Mouse (Mus musculus): ENCODE results near the gene Slc12a7. TPM values are rescaled to one million over a fixed set of nuclear protein-coding genes. Genes with fewer than 3 reads are reported as not detected.

Slc12a7 gene
- polyA plus RNA-seq, 1 experiment = 144 TPM

DNA sequence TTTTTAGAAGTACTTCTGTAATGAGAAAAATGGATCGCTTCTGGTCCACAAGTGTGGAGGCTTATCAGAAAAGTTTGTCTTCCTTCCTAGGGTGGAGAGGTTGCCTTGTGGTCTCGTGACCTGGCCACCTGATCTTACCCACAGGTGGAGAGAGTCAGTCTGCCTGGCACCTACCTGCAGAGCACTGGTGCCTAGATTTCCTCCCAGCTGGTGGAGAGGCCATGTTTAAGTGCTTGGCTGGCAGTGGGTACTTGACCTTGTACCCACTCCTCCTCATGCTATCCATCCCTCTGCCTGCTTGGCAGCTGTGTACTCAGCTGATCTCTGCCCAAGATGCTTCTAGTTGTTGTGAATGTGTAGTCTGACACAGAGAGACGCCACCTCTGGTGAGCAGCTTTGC is 44.7 kb downstream of the Slc12a7 start:
- no peak overlapping the region for H3K27ac ChIP-seq (ENCODE audit: control insufficient read depth, insufficient read depth, low read length)
- no peak overlapping the region for H3K4me3 ChIP-seq (ENCODE audit: control insufficient read depth, insufficient read depth, low read length)
- TF ChIP-seq CTCF (IDR thresholded peaks at IDR 0.05; ENCODE audit: borderline replicate concordance, control insufficient read depth, extremely low read depth, insufficient read depth, low read length, poor library complexity) (no peak), POLR2A (IDR thresholded peaks at IDR 0.05; ENCODE audit: control insufficient read depth, extremely low read depth, insufficient read depth, low read length, poor library complexity) (no peak)
- H3K36me3 ChIP-seq (ENCODE audit: control insufficient read depth, insufficient read depth, low read length) = no peaks in the 10 kb centered on the region
- WGBS = 80% methylated on average over 3 of the region's 3 CpGs
- DNase-seq = no peak
- H3K4me1 ChIP-seq (replicated peaks; ENCODE audit: control insufficient read depth, insufficient read depth, low read length) = peaks cover 15% of the 10 kb centered on the region
- no peaks in the 10 kb centered on the region for H3K27me3 ChIP-seq (ENCODE audit: control insufficient read depth, insufficient read depth, low read length)

DNA sequence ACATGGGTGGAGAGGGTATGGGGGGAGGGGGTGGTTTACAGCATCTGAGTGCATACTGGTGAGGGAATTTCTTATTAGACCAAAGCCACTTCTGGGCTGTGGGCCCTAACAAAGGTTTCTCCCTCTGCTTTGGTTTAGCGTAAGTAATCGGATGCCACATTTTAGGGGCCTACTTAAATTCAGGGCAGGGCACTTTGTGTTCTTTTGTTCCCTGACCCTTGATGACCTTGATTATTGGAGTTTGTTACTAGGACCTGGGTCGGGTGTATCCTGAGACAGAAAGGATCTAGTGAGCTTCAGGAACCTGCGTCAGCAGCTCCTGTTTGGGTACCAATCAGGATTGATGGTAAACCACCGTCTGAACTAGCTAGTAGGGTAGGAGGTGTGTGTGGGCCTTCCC is 49.6 kb downstream of the Slc12a7 start:
- peaks cover 2% of the 10 kb centered on the region; the same call in 1 of the 2 replicates for H3K4me1 ChIP-seq (replicated peaks; ENCODE audit: control insufficient read depth, insufficient read depth, low read length)
- TF ChIP-seq CTCF (IDR thresholded peaks at IDR 0.05; ENCODE audit: borderline replicate concordance, control insufficient read depth, extremely low read depth, insufficient read depth, low read length, poor library complexity) (no peak), POLR2A (IDR thresholded peaks at IDR 0.05; ENCODE audit: control insufficient read depth, extremely low read depth, insufficient read depth, low read length, poor library complexity) (no peak)
- H3K4me3 ChIP-seq (ENCODE audit: control insufficient read depth, insufficient read depth, low read length) = no peak overlapping the region
- H3K27ac ChIP-seq (ENCODE audit: control insufficient read depth, insufficient read depth, low read length) = no peak overlapping the region
- peaks cover 19% of the 10 kb centered on the region for H3K36me3 ChIP-seq (ENCODE audit: control insufficient read depth, insufficient read depth, low read length)
- no peaks in the 10 kb centered on the region for H3K27me3 ChIP-seq (ENCODE audit: control insufficient read depth, insufficient read depth, low read length)
- DNase-seq = no peak
- WGBS = 93% methylated on average over 5 of the region's 5 CpGs

DNA sequence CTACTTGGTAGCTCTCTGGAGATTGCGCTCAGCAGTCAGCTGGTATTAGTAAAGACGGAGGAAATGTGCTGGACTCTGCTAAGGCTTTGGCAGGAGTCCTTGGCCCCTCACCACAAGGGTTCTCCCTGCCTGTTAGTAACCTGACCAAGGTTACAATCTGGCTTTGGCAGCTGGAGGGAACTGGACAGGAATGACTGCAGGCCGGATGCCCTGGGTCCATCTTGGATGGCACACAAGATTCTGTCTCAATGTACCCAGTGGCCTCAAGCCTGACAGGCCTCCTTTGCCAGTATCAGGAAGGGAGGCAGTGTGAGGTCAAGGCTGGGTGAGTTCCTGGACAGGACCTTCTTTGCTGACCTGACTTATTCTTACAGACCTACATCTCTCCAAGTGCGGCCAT is 59.3 kb downstream of the Slc12a7 start:
- Histone ChIP-seq H3K27ac (ENCODE audit: control insufficient read depth, insufficient read depth, low read length) (no peak overlapping the region), H3K4me1 (replicated peaks; ENCODE audit: control insufficient read depth, insufficient read depth, low read length) (no peaks in the 10 kb centered on the region), H3K27me3 (ENCODE audit: control insufficient read depth, insufficient read depth, low read length) (no peaks in the 10 kb centered on the region), H3K36me3 (ENCODE audit: control insufficient read depth, insufficient read depth, low read length) (peaks cover 62% of the 10 kb centered on the region), H3K4me3 (ENCODE audit: control insufficient read depth, insufficient read depth, low read length) (no peak overlapping the region)
- WGBS = 97% methylated on average over 4 of the region's 4 CpGs
- no peak for TF ChIP-seq POLR2A (IDR thresholded peaks at IDR 0.05; ENCODE audit: control insufficient read depth, extremely low read depth, insufficient read depth, low read length, poor library complexity)
- TF ChIP-seq CTCF (IDR thresholded peaks at IDR 0.05; ENCODE audit: borderline replicate concordance, control insufficient read depth, extremely low read depth, insufficient read depth, low read length, poor library complexity) = no peak
- DNase-seq = no peak

DNA sequence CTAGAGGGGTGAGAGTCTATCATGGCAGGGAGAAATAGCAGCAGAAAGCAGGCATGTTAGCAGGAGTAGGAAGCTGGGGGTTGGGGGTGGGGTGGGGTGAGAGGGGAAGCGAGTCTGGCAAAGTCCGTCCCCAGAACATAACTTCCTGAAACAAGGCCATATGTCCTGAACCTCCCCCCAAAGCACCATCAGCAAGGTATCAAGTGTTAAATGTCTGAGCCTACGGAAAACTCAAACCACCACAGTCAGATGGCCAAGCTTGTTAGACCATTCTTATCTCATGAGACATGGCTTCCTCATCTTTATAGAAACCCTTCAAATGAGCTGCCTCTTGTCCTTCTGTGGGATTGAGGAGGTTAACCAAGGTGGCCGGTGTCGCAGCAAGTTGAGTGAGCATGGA is 60.3 kb downstream of the Slc12a7 start:
- H3K4me3 ChIP-seq (ENCODE audit: control insufficient read depth, insufficient read depth, low read length) = no peak overlapping the region
- 96% methylated on average over 5 of the region's 5 CpGs for WGBS
- no peak overlapping the region for H3K27ac ChIP-seq (ENCODE audit: control insufficient read depth, insufficient read depth, low read length)
- H3K36me3 ChIP-seq (ENCODE audit: control insufficient read depth, insufficient read depth, low read length) = peaks cover 70% of the 10 kb centered on the region
- no peak for DNase-seq
- H3K4me1 ChIP-seq (replicated peaks; ENCODE audit: control insufficient read depth, insufficient read depth, low read length) = no peaks in the 10 kb centered on the region
- TF ChIP-seq CTCF (IDR thresholded peaks at IDR 0.05; ENCODE audit: borderline replicate concordance, control insufficient read depth, extremely low read depth, insufficient read depth, low read length, poor library complexity) (no peak), POLR2A (IDR thresholded peaks at IDR 0.05; ENCODE audit: control insufficient read depth, extremely low read depth, insufficient read depth, low read length, poor library complexity) (no peak)
- no peaks in the 10 kb centered on the region for H3K27me3 ChIP-seq (ENCODE audit: control insufficient read depth, insufficient read depth, low read length)

DNA sequence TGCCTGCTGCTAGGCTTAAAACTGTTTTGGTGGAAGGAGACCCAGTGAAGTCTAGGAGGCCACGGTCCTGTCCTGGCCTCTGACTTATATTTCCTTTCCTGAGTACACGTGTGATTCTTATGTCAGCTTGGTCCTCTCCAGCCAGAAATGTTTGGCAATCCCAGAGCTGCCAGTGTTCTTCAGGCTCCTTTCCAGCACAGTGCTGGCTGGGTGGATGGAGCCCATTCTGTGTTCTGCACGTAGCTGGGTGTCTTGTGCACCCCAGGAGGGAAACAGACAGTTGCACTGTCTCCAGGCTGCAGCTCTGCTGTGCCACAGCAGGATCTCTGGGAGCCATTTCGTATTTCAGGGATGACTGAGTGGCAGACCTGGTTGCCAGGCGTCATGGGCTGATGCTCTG is 66.2 kb downstream of the Slc12a7 start:
- DNase-seq = no peak
- 96% methylated on average over 5 of the region's 5 CpGs for WGBS

DNA sequence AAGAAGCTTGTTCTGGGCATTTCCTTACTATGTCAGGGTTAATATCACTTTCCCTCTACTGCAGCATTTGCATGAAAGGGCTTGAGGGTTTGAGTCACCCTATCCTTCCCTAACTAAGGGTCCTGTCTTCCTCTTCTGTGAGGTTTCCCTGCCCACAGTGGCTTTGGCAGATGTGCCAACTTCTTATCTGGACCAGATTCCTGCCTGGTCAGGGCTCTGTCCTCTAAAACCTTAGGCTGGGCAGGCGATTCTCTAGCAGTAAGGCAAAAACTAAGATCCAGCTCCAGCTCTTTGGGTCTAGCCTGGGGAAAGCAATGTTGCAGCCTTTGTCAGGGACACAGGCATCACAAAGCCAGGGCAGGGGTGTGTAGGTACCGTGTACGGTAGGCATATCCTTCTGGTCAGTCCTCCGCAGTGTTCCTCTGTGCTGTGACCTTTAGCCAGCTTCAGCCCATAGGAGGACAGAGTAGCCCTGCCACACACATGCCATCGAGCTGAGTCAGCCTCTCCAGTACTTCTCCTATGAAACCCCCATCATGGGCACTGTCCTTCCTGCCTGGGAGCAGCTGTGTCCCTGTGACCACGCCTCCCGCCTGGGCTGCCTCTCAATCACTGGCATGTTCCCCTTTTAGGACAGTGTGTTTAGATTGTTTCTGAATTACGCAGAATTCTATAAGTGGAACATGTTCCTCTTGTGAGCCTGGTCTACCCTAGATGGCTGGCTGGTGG is 70.7 kb downstream of the Slc12a7 start:
- Histone ChIP-seq H3K4me1 (replicated peaks; ENCODE audit: control insufficient read depth, insufficient read depth, low read length) (no peaks in the 10 kb centered on the region), H3K4me3 (ENCODE audit: control insufficient read depth, insufficient read depth, low read length) (no peak overlapping the region), H3K27ac (ENCODE audit: control insufficient read depth, insufficient read depth, low read length) (no peak overlapping the region), H3K27me3 (ENCODE audit: control insufficient read depth, insufficient read depth, low read length) (no peaks in the 10 kb centered on the region), H3K36me3 (ENCODE audit: control insufficient read depth, insufficient read depth, low read length) (peaks cover 40% of the 10 kb centered on the region)
- no peak for TF ChIP-seq POLR2A (IDR thresholded peaks at IDR 0.05; ENCODE audit: control insufficient read depth, extremely low read depth, insufficient read depth, low read length, poor library complexity)
- TF ChIP-seq CTCF (IDR thresholded peaks at IDR 0.05; ENCODE audit: borderline replicate concordance, control insufficient read depth, extremely low read depth, insufficient read depth, low read length, poor library complexity) = no peak
- WGBS = 65% methylated on average over 8 of the region's 8 CpGs
- no peak for DNase-seq

More for the DNA sequence above, 66.2 kb downstream of the Slc12a7 start:
- Histone ChIP-seq H3K27ac (ENCODE audit: control insufficient read depth, insufficient read depth, low read length) (no peak overlapping the region), H3K36me3 (ENCODE audit: control insufficient read depth, insufficient read depth, low read length) (peaks cover 61% of the 10 kb centered on the region), H3K4me3 (ENCODE audit: control insufficient read depth, insufficient read depth, low read length) (no peak overlapping the region), H3K27me3 (ENCODE audit: control insufficient read depth, insufficient read depth, low read length) (no peaks in the 10 kb centered on the region), H3K4me1 (replicated peaks; ENCODE audit: control insufficient read depth, insufficient read depth, low read length) (no peaks in the 10 kb centered on the region)
- no peak for TF ChIP-seq POLR2A (IDR thresholded peaks at IDR 0.05; ENCODE audit: control insufficient read depth, extremely low read depth, insufficient read depth, low read length, poor library complexity)
- TF ChIP-seq CTCF (IDR thresholded peaks at IDR 0.05; ENCODE audit: borderline replicate concordance, control insufficient read depth, extremely low read depth, insufficient read depth, low read length, poor library complexity) = no peak

Measured in thymus, adult 2 months (tissue).